Comparison of ENCODE assay signal across 23 mouse cellular contexts in the genomic region with DNA sequence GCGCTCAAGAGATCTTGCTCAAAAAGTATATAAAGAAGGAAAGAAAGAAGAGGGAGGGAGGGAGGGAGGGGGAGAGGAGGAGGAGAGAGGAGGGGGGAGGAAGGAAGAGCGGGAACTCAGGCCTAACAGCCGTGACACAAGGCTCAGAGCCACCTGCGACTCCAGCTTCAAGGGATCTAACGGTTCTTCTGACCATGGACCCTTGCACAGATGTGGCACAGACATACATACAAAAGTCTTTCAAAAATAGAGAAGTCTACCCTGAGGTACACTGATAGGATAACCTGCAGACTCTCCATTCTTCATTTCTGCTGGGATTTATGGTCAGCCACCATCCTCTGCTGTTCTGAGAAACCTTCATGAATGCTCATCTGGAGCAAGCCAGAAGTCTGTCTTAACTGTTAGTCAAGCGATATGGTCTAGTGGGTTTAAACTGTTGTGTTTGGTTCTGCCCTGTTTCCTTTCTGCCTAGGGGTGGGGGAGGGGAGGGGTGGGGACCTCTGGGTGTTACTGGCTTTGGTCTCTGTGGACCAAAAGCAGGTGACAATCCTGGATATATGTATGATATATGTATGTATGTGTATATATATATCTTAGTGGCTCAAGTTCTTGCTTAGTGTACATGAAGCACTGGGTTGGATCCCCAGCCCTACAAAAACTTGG. TPM values are rescaled to one million over a fixed set of nuclear protein-coding genes. Genes with fewer than 3 reads are reported as not detected.
A peak's percentile ranks its signal among the peaks of the same experiment; 100 is the strongest.
DNase-seq lines count a peak whose midpoint lies in the region; ATAC-seq and TF ChIP-seq lines count a peak whose summit lies in the region.
"Had no signal": no experiment of that assay in that cellular context is flagged by ENCODE, and none has a peak within 500 bp of the region (broad histone marks: within the 10 kb centered on the region; RNA-seq: fewer than 3 reads in every experiment).

No protein-coding gene starts in this region.

- H3K9me3 ChIP-seq in liver, postnatal 0 days (ENCODE audit: low read length), result no peaks in the 10 kb centered on the region
- no peaks in the 10 kb centered on the region for H3K9me3 ChIP-seq in liver, embryonic 11.5 days (ENCODE audit: control insufficient read depth, low read length)
- H3K9me3 ChIP-seq: forebrain, embryonic 10.5 days; heart, embryonic 13.5 days; limb, embryonic 12.5 days; midbrain, embryonic 15.5 days; neural tube, embryonic 15.5 days had no signal

- 42% methylated on average over 6 of the region's 6 CpGs for WGBS in liver, postnatal 0 days (ENCODE audit: insufficient replicate concordance)
- 46% methylated on average over 6 of the region's 6 CpGs for WGBS in liver, embryonic 11.5 days

- H3K9ac ChIP-seq in liver, postnatal 0 days (replicated peaks), result no peak overlapping the region
- no peak overlapping the region for H3K9ac ChIP-seq in liver, embryonic 11.5 days (ENCODE audit: low read depth, low read length)
- H3K9ac ChIP-seq: forebrain, postnatal 0 days; heart, embryonic 13.5 days; limb, embryonic 12.5 days; liver, embryonic 14.5 days; midbrain, embryonic 15.5 days; neural tube, embryonic 15.5 days had no signal

- peak; percentile 56 for DNase-seq in heart, adult 11 months
- DNase-seq in heart, adult 18-20 months, result no peak
- peak; percentile 28 for DNase-seq in liver, postnatal 0 days
- no peak for DNase-seq in liver, embryonic 11.5 days (ENCODE audit: low spot score)
- DNase-seq in splenic B cell, adult 2 months (ENCODE audit: low read depth, low spot score), result peak; percentile 56
- peak; percentile 68 for DNase-seq in thymus, postnatal 4 days
- DNase-seq in lung, postnatal 36 days, result no peak
- DNase-seq in embryo, embryonic 11 days, result no peak
- DNase-seq: adrenal gland, postnatal 14 days; cerebellum, adult 18-20 months; cerebellum, postnatal 25 days; kidney, adult 2 months; right cerebral cortex, postnatal 25 days had no signal

- H3K4me3 ChIP-seq in liver, postnatal 0 days (ENCODE audit: low read depth, low read length), result no peak overlapping the region
- H3K4me3 ChIP-seq in liver, embryonic 11.5 days (ENCODE audit: low read depth, low read length), result no peak overlapping the region
- H3K4me3 ChIP-seq: forebrain, embryonic 10.5 days; heart, embryonic 13.5 days; limb, embryonic 12.5 days; midbrain, embryonic 15.5 days; neural tube, embryonic 15.5 days had no signal

- H3K36me3 ChIP-seq in liver, postnatal 0 days (replicated peaks; ENCODE audit: insufficient read depth, low read length), result no peaks in the 10 kb centered on the region
- no peaks in the 10 kb centered on the region for H3K36me3 ChIP-seq in liver, embryonic 11.5 days (ENCODE audit: control insufficient read depth, insufficient read depth, low read length)
- no peaks in the 10 kb centered on the region for H3K36me3 ChIP-seq in splenic B cell, adult 2 months (ENCODE audit: control insufficient read depth, insufficient read depth, low read length, poor library complexity, severe bottlenecking)
- H3K36me3 ChIP-seq: forebrain, embryonic 10.5 days; heart, embryonic 13.5 days; limb, embryonic 12.5 days; midbrain, embryonic 15.5 days; neural tube, embryonic 15.5 days had no signal

- no peak; the same call in 1 of the 2 replicates for TF ChIP-seq EP300 in liver, postnatal 0 days (IDR thresholded peaks at IDR 0.05; ENCODE audit: low read depth)

- H3K27me3 ChIP-seq in liver, postnatal 0 days (ENCODE audit: insufficient read depth, low read length), result no peaks in the 10 kb centered on the region
- no peaks in the 10 kb centered on the region for H3K27me3 ChIP-seq in liver, embryonic 11.5 days (replicated peaks; ENCODE audit: control insufficient read depth, insufficient read depth, low read length)
- no peaks in the 10 kb centered on the region for H3K27me3 ChIP-seq in splenic B cell, adult 2 months (ENCODE audit: control insufficient read depth, insufficient read depth, low read length, poor library complexity, severe bottlenecking)
- H3K27me3 ChIP-seq: limb, embryonic 12.5 days; midbrain, embryonic 15.5 days; neural tube, embryonic 15.5 days had no signal

- no peak for TF ChIP-seq CTCF in liver, postnatal 0 days (IDR thresholded peaks at IDR 0.05; ENCODE audit: low read depth)

- H3K4me1 ChIP-seq in liver, postnatal 0 days (ENCODE audit: insufficient read depth), result no peaks in the 10 kb centered on the region
- H3K4me1 ChIP-seq in liver, embryonic 11.5 days (replicated peaks; ENCODE audit: control insufficient read depth, insufficient read depth, low read length), result peaks cover 4% of the 10 kb centered on the region; the same call in 1 of the 2 replicates
- H3K4me1 ChIP-seq: forebrain, embryonic 10.5 days; limb, embryonic 12.5 days; midbrain, embryonic 15.5 days; neural tube, embryonic 15.5 days had no signal

- no peak overlapping the region for H3K4me2 ChIP-seq in liver, postnatal 0 days (ENCODE audit: low read depth, low read length)
- H3K4me2 ChIP-seq in liver, embryonic 11.5 days, result no peak overlapping the region
- H3K4me2 ChIP-seq: heart, embryonic 13.5 days; limb, embryonic 12.5 days; midbrain, embryonic 15.5 days; neural tube, embryonic 15.5 days had no signal

- peak; percentile 65 for ATAC-seq in liver, postnatal 0 days
- no peak for ATAC-seq in liver, embryonic 11.5 days (replicated peaks; ENCODE audit: low FRiP score)
- ATAC-seq: forebrain, postnatal 0 days; lung, postnatal 0 days; midbrain, embryonic 15.5 days had no signal

- H3K27ac ChIP-seq in liver, postnatal 0 days (ENCODE audit: low read depth), result peak overlapping the region; percentile 49
- H3K27ac ChIP-seq in liver, embryonic 11.5 days (ENCODE audit: low read depth, low read length), result no peak overlapping the region
- H3K27ac ChIP-seq: forebrain, embryonic 10.5 days; heart, embryonic 13.5 days; limb, embryonic 12.5 days; liver, embryonic 14.5 days; midbrain, embryonic 15.5 days; neural tube, embryonic 15.5 days; stomach, postnatal 0 days had no signal

RNA-seq across cellular contexts. Expression of gene Bcat1, which starts 14.3 kb away (rescaled TPM):
- 1 to 10 TPM in 1 of 2 experiments, under 1 TPM in 1; 0.46 to 1.1 TPM for total RNA-seq in heart, adult 18-20 months (2021)
- polyA plus RNA-seq in liver, postnatal 0 days (2015; fragmentation: Nextera tagmentation; extraction: Ambion mirVana), result 0.46 and 0.81 TPM in 2 replicates
- polyA plus RNA-seq in liver, embryonic 11.5 days (2014; fragmentation: Nextera tagmentation; extraction: Ambion mirVana), result 5.0 and 6.0 TPM in 2 replicates
- total RNA-seq: MEL had no signal

RNA-seq across cellular contexts. Expression of gene Lrmp, which starts 25.1 kb away (rescaled TPM):
- total RNA-seq in heart, adult 18-20 months (2021), result 1 to 10 TPM; 1.3 to 4.2 TPM
- polyA plus RNA-seq in liver, postnatal 0 days (2015; fragmentation: Nextera tagmentation; extraction: Ambion mirVana), result 26.8 and 28.0 TPM in 2 replicates
- 27.1 and 28.8 TPM in 2 replicates for polyA plus RNA-seq in liver, embryonic 11.5 days (2014; fragmentation: Nextera tagmentation; extraction: Ambion mirVana)

Comparison
In these comparisons a context has a peak if more than half of its experiments do, and no peak if none do; other contexts are left out.
1. DNase-seq: peak in heart, adult 11 months (single experiment), liver, postnatal 0 days (single experiment), splenic B cell, adult 2 months (single experiment) and thymus, postnatal 4 days (single experiment); none in heart, adult 18-20 months (0 of 2), liver, embryonic 11.5 days (single experiment), lung, postnatal 36 days (single experiment) and embryo, embryonic 11 days (single experiment).